Mouse (Mus musculus) intestine, embryonic 16.5 days (tissue): ENCODE results near the gene Cpd. TPM values are rescaled to one million over a fixed set of nuclear protein-coding genes. Genes with fewer than 3 reads are reported as not detected.

Experiments
- ATAC-seq: fragments of 200-750 bp; cut with Nextera tagmentation; 2 replicates; pipeline ENCODE4 v1.8.0; 2017; ENCODE audit warnings: moderate TSS enrichment, moderate library complexity
- H3K27ac ChIP-seq: fragments of 300-500 bp; sonication (generic); 2 replicates; pipeline ENCODE4 v1.5.1; 2014; ENCODE audit warnings: mild to moderate bottlenecking, low read length
- H3K27me3 ChIP-seq: fragments of 300-500 bp; sonication (generic); replicated peaks from 2 replicates; pipeline ENCODE4 v1.6.1; 2014; ENCODE audit warnings: low read length, control low read depth, mixed read lengths; ENCODE audit not compliant: control insufficient read depth, insufficient read depth
- H3K36me3 ChIP-seq: fragments of 300-500 bp; sonication (generic); 2 replicates; pipeline ENCODE4 v1.6.1; 2014; ENCODE audit warnings: low read length, control low read depth; ENCODE audit not compliant: control insufficient read depth, insufficient read depth
- H3K4me1 ChIP-seq: fragments of 300-500 bp; sonication (generic); 2 replicates; pipeline ENCODE4 v1.6.1; 2014; ENCODE audit warnings: low read length, control low read depth, mixed read lengths; ENCODE audit not compliant: control insufficient read depth, insufficient read depth
- H3K4me2 ChIP-seq: fragments of 300-500 bp; sonication (generic); 2 replicates; pipeline ENCODE4 v1.6.1; 2014; ENCODE audit warnings: low read depth, low read length, control low read depth
- H3K4me3 ChIP-seq: fragments of 300-500 bp; sonication (generic); 2 replicates; pipeline ENCODE4 v1.5.1; 2014; ENCODE audit warnings: mild to moderate bottlenecking, low read length
- H3K9ac ChIP-seq: fragments of 300-500 bp; sonication (generic); 2 replicates; pipeline ENCODE4 v1.6.1; 2014; ENCODE audit warnings: low read depth, low read length
- H3K9me3 ChIP-seq: fragments of 300-500 bp; sonication (generic); 2 replicates; pipeline ENCODE4 v1.6.1; 2016; ENCODE audit warnings: low read length, control low read depth; ENCODE audit not compliant: control insufficient read depth
- WGBS: fragments of 180-500 bp; shearing (Covaris S2); extraction: QIAGEN DNeasy Blood & Tissue Kit; methylation state at CpG from one replicate; pipeline ENCODE4 v1.1.7; 2014; 5-methylcytosine and 5-hydroxymethylcytosine counted together
- polyA plus RNA-seq: library from polyadenylated mRNA; unstranded; fragments of >200 nt; fragmentation: Nextera tagmentation; extraction: Ambion mirVana; gene quantifications from 2 replicates; pipeline ENCODE4 v1.2.1, GENCODE M21; 2015

The Cpd gene
- polyA plus RNA-seq, 1 experiment from 2014 or later, result 4.7 TPM

- Histone ChIP-seq H3K4me1 (no peaks in the 10 kb centered on the region), H3K27ac (no peak overlapping the region), H3K27me3 (no peaks in the 10 kb centered on the region), H3K4me2 (no peak overlapping the region), H3K36me3 (peaks cover 4% of the 10 kb centered on the region; the same call in 1 of the 2 replicates), H3K4me3 (no peak overlapping the region), H3K9me3 (no peaks in the 10 kb centered on the region), H3K9ac (no peak overlapping the region)
- ATAC-seq, result no peak
- WGBS, result 94% methylated on average over 7 of the region's 7 CpGs
Measured at GRCm38 (mm10) chr11:76742511-76742910, 104.3 kb downstream of the Cpd start.

GRCm38 (mm10) chr11:76739125-76739524 is 107.7 kb downstream of the Cpd start:
- no peak overlapping the region for H3K9ac ChIP-seq
- no peak for ATAC-seq
- H3K4me1 ChIP-seq, result no peaks in the 10 kb centered on the region
- no peaks in the 10 kb centered on the region for H3K27me3 ChIP-seq
- 71% methylated on average over 6 of the region's 6 CpGs for WGBS
- no peak overlapping the region for H3K4me3 ChIP-seq
- no peak overlapping the region for H3K27ac ChIP-seq
- no peak overlapping the region for H3K4me2 ChIP-seq
- no peaks in the 10 kb centered on the region for H3K9me3 ChIP-seq
- H3K36me3 ChIP-seq, result peaks cover 3% of the 10 kb centered on the region; the same call in 1 of the 2 replicates

- Histone ChIP-seq H3K27ac (no peak overlapping the region), H3K4me2 (no peak overlapping the region), H3K4me1 (no peaks in the 10 kb centered on the region), H3K9me3 (no peaks in the 10 kb centered on the region), H3K4me3 (no peak overlapping the region), H3K36me3 (peaks cover 16% of the 10 kb centered on the region), H3K9ac (no peak overlapping the region), H3K27me3 (no peaks in the 10 kb centered on the region)
- no peak for ATAC-seq
- WGBS, result 79% methylated on average over 4 of the region's 4 CpGs
Measured at GRCm38 (mm10) chr11:76735753-76736324, 111.0 kb downstream of the Cpd start.

- H3K27me3 ChIP-seq, result no peaks in the 10 kb centered on the region
- H3K9ac ChIP-seq, result no peak overlapping the region
- 72% methylated on average over 3 of the region's 3 CpGs for WGBS
- no peak for ATAC-seq
- peaks cover 18% of the 10 kb centered on the region for H3K36me3 ChIP-seq
- H3K9me3 ChIP-seq, result no peaks in the 10 kb centered on the region
- no peaks in the 10 kb centered on the region for H3K4me1 ChIP-seq
- no peak overlapping the region for H3K4me2 ChIP-seq
- H3K4me3 ChIP-seq, result no peak overlapping the region
- no peak overlapping the region for H3K27ac ChIP-seq
Measured at GRCm38 (mm10) chr11:76734560-76734959, 112.3 kb downstream of the Cpd start.

- no peaks in the 10 kb centered on the region for H3K9me3 ChIP-seq
- H3K4me1 ChIP-seq, result no peaks in the 10 kb centered on the region
- H3K27me3 ChIP-seq, result no peaks in the 10 kb centered on the region
- 81% methylated on average over 3 of the region's 3 CpGs for WGBS
- H3K9ac ChIP-seq, result no peak overlapping the region
- no peak for ATAC-seq
- no peak overlapping the region for H3K4me2 ChIP-seq
- H3K4me3 ChIP-seq, result no peak overlapping the region
- peaks cover 16% of the 10 kb centered on the region for H3K36me3 ChIP-seq
- no peak overlapping the region for H3K27ac ChIP-seq
Measured at GRCm38 (mm10) chr11:76730650-76731049, 116.2 kb downstream of the Cpd start.

Other genes with a start within 250 kb of the Cpd start
- gene Abr, start 224.7 kb downstream of the Cpd start, polyA plus RNA-seq, result 29.5 and 35.1 TPM in 2 replicates
- gene Bhlha9, start 174.5 kb downstream of the Cpd start, polyA plus RNA-seq, result 0.18 TPM in 1 of 2 replicates, not detected in the other
- gene Trarg1, start 167.2 kb downstream of the Cpd start, polyA plus RNA-seq, result 0.66 and 0.94 TPM in 2 replicates
- 28.5 and 30.3 TPM in 2 replicates for gene Gosr1, start 83.4 kb downstream of the Cpd start, polyA plus RNA-seq
- 2.7 and 6.9 TPM in 2 replicates for gene Tmigd1, start 55.1 kb upstream of the Cpd start, polyA plus RNA-seq
- 113 and 119 TPM in 2 replicates for gene Blmh, start 77.8 kb upstream of the Cpd start, polyA plus RNA-seq
- gene Slc6a4, start 151.6 kb upstream of the Cpd start, polyA plus RNA-seq, result 24.4 and 28.3 TPM in 2 replicates
- 43.0 and 50.4 TPM in 2 replicates for gene Nsrp1, start 231.4 kb upstream of the Cpd start, polyA plus RNA-seq